11 mouse cellular contexts compared by ENCODE assay signal in the genomic region with DNA sequence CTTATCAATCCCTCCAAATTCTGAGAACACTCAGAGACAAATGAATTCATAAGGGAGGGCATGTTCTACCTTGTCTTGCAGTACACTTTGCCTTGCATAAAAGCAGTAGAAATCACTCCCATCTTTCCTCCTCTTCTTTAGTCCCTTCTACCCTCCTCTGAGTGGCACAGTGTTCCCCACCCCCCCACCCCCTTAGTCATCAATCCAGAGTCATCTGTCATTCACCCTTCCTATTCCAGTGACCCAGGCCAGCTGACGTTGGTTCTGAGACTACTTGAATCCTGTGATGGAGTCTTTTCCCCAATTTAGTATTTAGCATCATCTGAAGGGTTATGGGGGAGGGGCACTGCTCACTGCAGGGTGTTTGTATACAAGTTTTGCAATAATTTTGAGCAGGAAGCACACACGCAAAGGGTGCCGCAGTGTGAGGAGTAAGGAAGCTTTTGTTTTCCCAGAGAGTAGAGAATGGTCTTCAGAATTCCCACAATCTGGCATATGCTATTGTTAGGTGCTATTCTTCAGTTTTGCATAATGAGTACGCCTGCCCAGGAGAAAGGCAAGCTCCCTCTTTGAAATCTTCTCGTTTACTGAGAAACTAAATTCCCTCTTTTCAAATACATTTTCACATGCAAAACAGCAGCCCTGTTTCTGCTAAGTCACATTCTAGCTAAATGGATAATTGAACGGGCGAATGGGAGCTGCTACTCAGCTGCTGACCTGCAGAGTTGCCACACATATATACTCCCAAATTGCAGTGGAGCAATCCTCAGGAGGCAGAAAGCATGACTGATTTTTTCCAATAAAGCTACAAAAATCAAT.
DNase-seq lines count a peak whose midpoint lies in the region; ATAC-seq lines count a peak whose summit lies in the region.
"Had no signal": no experiment of that assay in that cellular context is flagged by ENCODE, and none has a peak within 500 bp of the region (broad histone marks: within the 10 kb centered on the region; RNA-seq: fewer than 3 reads in every experiment).

No protein-coding gene starts in this region.

- peak overlapping the region; percentile 40 for H3K27ac ChIP-seq in forebrain, embryonic 10.5 days
- peak overlapping the region; percentile 36 for H3K27ac ChIP-seq in hindbrain, embryonic 12.5 days
- peak overlapping the region; percentile 63 for H3K27ac ChIP-seq in midbrain, embryonic 14.5 days (replicated peaks; ENCODE audit: low read depth, low read length)
- H3K27ac ChIP-seq: heart, embryonic 10.5 days; liver, embryonic 14.5 days had no signal

- no peaks in the 10 kb centered on the region for H3K9me3 ChIP-seq in forebrain, embryonic 10.5 days
- no peaks in the 10 kb centered on the region for H3K9me3 ChIP-seq in hindbrain, embryonic 12.5 days (replicated peaks)
- H3K9me3 ChIP-seq in midbrain, embryonic 14.5 days (ENCODE audit: control insufficient read depth, low read length): no peaks in the 10 kb centered on the region
- H3K9me3 ChIP-seq: heart, embryonic 10.5 days had no signal

- intact Hi-C loops in left cerebral cortex, postnatal 4 days (cut with DNase I): loop anchor here (10.0 kb wide), 1 partner anchor 1976 kb away; no protein-coding TSS in a partner anchor

- no peak overlapping the region for H3K4me2 ChIP-seq in hindbrain, embryonic 12.5 days (replicated peaks)
- no peak overlapping the region for H3K4me2 ChIP-seq in midbrain, embryonic 14.5 days (ENCODE audit: low read length)

- peaks cover 41% of the 10 kb centered on the region for H3K4me1 ChIP-seq in forebrain, embryonic 10.5 days
- peaks cover 26% of the 10 kb centered on the region for H3K4me1 ChIP-seq in hindbrain, embryonic 12.5 days
- H3K4me1 ChIP-seq in midbrain, embryonic 14.5 days (ENCODE audit: control insufficient read depth, insufficient read depth, low read length): peaks cover 27% of the 10 kb centered on the region
- H3K4me1 ChIP-seq: heart, embryonic 10.5 days had no signal

- ATAC-seq in hindbrain, embryonic 12.5 days (ENCODE audit: low FRiP score): peak; percentile 63; the same call in 1 of the 2 replicates
- peak; percentile 34; the same call in 1 of the 2 replicates for ATAC-seq in midbrain, embryonic 14.5 days (ENCODE audit: low FRiP score, low TSS enrichment)

- DNase-seq in brain, adult 2 months (ENCODE audit: low read depth, low spot score): peak; percentile 64
- DNase-seq in forebrain, embryonic 10.5 days (ENCODE audit: extremely low spot score, low spot score): no peak
- peak; percentile 48 for DNase-seq in midbrain, embryonic 14.5 days
- no peak for DNase-seq in thymus, postnatal 4 days
- no peak for DNase-seq in left cerebral cortex, postnatal 4 days
- DNase-seq in adrenal gland, adult 2 months: no peak
- DNase-seq: cerebellum, adult 8-10 months; lung, postnatal 14 days had no signal

- 31% methylated on average over 7 of the region's 7 CpGs for WGBS in forebrain, embryonic 10.5 days
- WGBS in hindbrain, embryonic 12.5 days: 29% methylated on average over 7 of the region's 7 CpGs
- 4% methylated on average over 7 of the region's 7 CpGs for WGBS in midbrain, embryonic 14.5 days

- H3K36me3 ChIP-seq in forebrain, embryonic 10.5 days (replicated peaks): no peaks in the 10 kb centered on the region
- no peaks in the 10 kb centered on the region for H3K36me3 ChIP-seq in hindbrain, embryonic 12.5 days
- no peaks in the 10 kb centered on the region for H3K36me3 ChIP-seq in midbrain, embryonic 14.5 days (ENCODE audit: control insufficient read depth, insufficient read depth, low read length)
- H3K36me3 ChIP-seq: heart, embryonic 10.5 days had no signal

- no peak overlapping the region for H3K9ac ChIP-seq in hindbrain, embryonic 12.5 days
- no peak overlapping the region; the same call in 1 of the 2 replicates for H3K9ac ChIP-seq in midbrain, embryonic 14.5 days (replicated peaks; ENCODE audit: low read length)
- H3K9ac ChIP-seq: liver, embryonic 14.5 days had no signal

- peaks cover 8% of the 10 kb centered on the region; the same call in 1 of the 2 replicates for H3K27me3 ChIP-seq in forebrain, embryonic 10.5 days (ENCODE audit: poor library complexity, severe bottlenecking)
- no peaks in the 10 kb centered on the region for H3K27me3 ChIP-seq in hindbrain, embryonic 12.5 days
- no peaks in the 10 kb centered on the region for H3K27me3 ChIP-seq in midbrain, embryonic 14.5 days (ENCODE audit: control insufficient read depth, insufficient read depth, low read length)

- no peak overlapping the region for H3K4me3 ChIP-seq in forebrain, embryonic 10.5 days
- H3K4me3 ChIP-seq in hindbrain, embryonic 12.5 days: no peak overlapping the region
- H3K4me3 ChIP-seq in midbrain, embryonic 14.5 days (replicated peaks; ENCODE audit: low read depth, low read length): no peak overlapping the region
- H3K4me3 ChIP-seq: heart, embryonic 10.5 days had no signal

Comparison
In these comparisons a context has a peak if more than half of its experiments do, and no peak if none do; other contexts are left out.
1. DNase-seq: peak in brain, adult 2 months (single experiment) and midbrain, embryonic 14.5 days (single experiment); none in forebrain, embryonic 10.5 days (single experiment), thymus, postnatal 4 days (single experiment), left cerebral cortex, postnatal 4 days (single experiment) and adrenal gland, adult 2 months (single experiment).
2. Peak in every context shown above with its lines, with median percentiles within 50 percentile points of each other: H3K27ac ChIP-seq.